Mouse (Mus musculus): ENCODE data around the gene Ifit1bl2. TPM values are rescaled to one million over a fixed set of nuclear protein-coding genes. Genes with fewer than 3 reads are reported as not detected.
"Not testable (repeated sequence)": the region's sequence is repeated elsewhere in the genome, so short reads cannot be mapped to it uniquely, and the experiment has no call there.

Gene Ifit1bl2
- total and polyA plus RNA-seq, 2 experiments from 2014 or later = 0.16 to 0.37 TPM

DNA sequence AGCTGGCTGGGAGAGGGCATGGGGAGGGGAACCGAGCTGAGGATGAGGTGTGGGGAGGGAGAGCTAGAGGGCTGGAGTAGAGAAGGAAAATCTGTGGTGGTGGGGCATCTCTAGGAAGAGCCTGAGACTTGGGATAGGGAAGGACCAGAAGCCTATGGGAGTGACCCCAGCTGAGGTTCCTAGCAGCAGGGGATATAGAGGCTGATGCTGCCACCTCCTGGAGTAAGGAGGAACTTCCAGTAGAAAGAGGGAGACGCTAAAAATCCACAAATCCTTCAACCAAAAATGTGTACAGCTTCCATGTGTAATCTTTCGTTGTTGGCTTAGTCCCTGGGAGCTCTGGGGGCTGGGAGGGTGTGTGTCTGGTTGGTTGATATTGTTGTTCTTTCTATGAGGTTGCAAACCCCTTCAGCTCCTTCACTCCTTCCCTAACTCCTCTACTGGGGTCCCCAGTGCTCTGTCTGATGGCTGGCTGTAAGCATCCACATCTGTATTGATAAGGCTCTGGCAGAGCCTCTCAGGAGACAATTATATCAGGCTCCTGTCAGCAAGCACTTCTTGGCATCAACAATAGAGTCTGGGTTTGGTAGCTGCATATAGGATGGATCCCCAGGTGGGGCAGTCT lies 3.5 kb downstream of the Ifit1bl2 start:
- DNase-seq (ENCODE audit: low spot score) = peak; percentile 46
- ATAC-seq = peak; percentile 58
- H3K4me2 ChIP-seq (ENCODE audit: low read depth, low read length) = no peak overlapping the region

DNA sequence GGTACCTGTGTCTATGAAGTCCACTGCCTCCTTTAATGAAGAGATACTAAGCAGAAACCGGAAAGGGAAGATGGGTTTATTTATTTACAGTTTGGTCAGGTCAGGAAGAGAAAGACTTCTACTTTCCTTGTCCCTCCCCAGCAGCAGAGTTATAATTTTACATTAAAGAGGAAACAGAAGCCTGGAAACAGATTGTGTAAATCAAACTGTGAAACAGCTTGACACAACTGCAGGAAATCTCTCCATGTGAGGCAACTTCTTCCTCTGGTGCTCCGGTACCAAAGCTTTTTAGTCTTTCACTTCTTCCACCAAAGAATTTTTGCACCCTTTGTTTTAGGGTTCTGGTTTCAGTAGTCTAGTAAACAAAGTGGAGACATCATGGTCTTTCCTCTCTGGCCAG lies 7.1 kb downstream of the Ifit1bl2 start:
- no peak for TF ChIP-seq CTCF (IDR thresholded peaks at IDR 0.05; ENCODE audit: low read depth)
- Histone ChIP-seq H3K27me3 (ENCODE audit: insufficient read depth, low read length) (no peaks in the 10 kb centered on the region), H3K4me3 (ENCODE audit: low read length) (no peak overlapping the region), H3K4me2 (ENCODE audit: low read depth, low read length) (no peak overlapping the region), H3K27ac (no peak overlapping the region), H3K9me3 (ENCODE audit: low read length) (no peaks in the 10 kb centered on the region), H3K36me3 (ENCODE audit: insufficient read depth, low read length) (no peaks in the 10 kb centered on the region), H3K4me1 (ENCODE audit: insufficient read depth, low read length) (no peaks in the 10 kb centered on the region), H3K9ac (replicated peaks; ENCODE audit: low read length) (no peak overlapping the region)
- 85% methylated on average over 2 of the region's 2 CpGs for WGBS
- ATAC-seq (no peak), DNase-seq (ENCODE audit: low spot score) (no peak)

More for the DNA sequence above, 3.5 kb downstream of the Ifit1bl2 start:
- Histone ChIP-seq H3K27ac (no peak overlapping the region), H3K9me3 (ENCODE audit: low read length) (no peaks in the 10 kb centered on the region), H3K9ac (replicated peaks; ENCODE audit: low read length) (no peak overlapping the region), H3K36me3 (ENCODE audit: insufficient read depth, low read length) (no peaks in the 10 kb centered on the region), H3K27me3 (ENCODE audit: insufficient read depth, low read length) (no peaks in the 10 kb centered on the region), H3K4me1 (ENCODE audit: insufficient read depth, low read length) (no peaks in the 10 kb centered on the region), H3K4me3 (ENCODE audit: low read length) (no peak overlapping the region)
- WGBS = 13% methylated on average over 3 of the region's 3 CpGs
- peak; percentile 74 for TF ChIP-seq CTCF (IDR thresholded peaks at IDR 0.05; ENCODE audit: low read depth)

DNA sequence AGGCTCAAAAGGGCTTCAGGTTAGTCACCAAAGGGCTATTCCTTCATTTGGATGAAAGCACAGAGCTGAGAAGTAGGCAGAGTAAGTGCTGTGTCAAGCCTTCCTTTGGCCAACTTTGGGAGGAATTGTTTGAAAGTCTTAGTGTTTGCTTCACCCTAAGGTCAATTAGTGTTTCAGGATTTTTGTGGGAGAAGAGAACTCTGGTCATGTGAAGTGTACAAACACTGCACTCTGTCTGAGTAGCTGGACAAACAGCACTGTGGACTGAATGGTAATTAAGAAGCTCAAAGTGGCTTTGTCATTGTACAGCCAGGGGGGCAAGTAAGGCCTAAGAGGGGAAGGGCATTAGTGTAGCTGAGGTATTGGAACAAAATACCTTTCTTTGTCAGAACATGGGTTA lies 9.1 kb downstream of the Ifit1bl2 start:
- Histone ChIP-seq H3K4me1 (ENCODE audit: insufficient read depth, low read length) (no peaks in the 10 kb centered on the region), H3K9ac (replicated peaks; ENCODE audit: low read length) (no peak overlapping the region), H3K9me3 (ENCODE audit: low read length) (no peaks in the 10 kb centered on the region), H3K4me2 (ENCODE audit: low read depth, low read length) (no peak overlapping the region), H3K27me3 (ENCODE audit: insufficient read depth, low read length) (no peaks in the 10 kb centered on the region), H3K4me3 (ENCODE audit: low read length) (no peak overlapping the region), H3K36me3 (ENCODE audit: insufficient read depth, low read length) (no peaks in the 10 kb centered on the region), H3K27ac (no peak overlapping the region)
- no peak for TF ChIP-seq CTCF (IDR thresholded peaks at IDR 0.05; ENCODE audit: low read depth)
- DNase-seq (ENCODE audit: low spot score) (no peak), ATAC-seq (no peak)

DNA sequence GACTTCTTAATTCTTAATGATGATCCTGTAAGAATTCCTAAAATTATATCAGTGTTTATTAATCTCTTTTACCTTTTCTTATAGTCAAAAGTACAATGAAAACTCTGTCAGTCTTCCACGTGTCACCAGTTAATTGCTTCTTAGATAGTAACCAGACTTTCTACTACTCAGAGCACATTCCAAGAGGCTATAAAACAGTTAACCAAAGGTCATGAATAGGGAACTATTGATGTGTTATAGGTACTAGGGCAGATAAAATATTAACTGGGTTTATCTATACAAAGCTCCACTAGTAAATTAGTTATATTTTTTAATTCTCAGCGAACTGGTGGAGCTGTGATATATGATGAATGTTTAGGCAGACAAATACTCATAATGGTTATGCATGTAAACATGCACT lies 13.0 kb downstream of the Ifit1bl2 start:
- TF ChIP-seq CTCF (IDR thresholded peaks at IDR 0.05; ENCODE audit: low read depth) = no peak
- 82% methylated on average over 2 of the region's 2 CpGs for WGBS
- no peak overlapping the region for H3K27ac ChIP-seq

DNA sequence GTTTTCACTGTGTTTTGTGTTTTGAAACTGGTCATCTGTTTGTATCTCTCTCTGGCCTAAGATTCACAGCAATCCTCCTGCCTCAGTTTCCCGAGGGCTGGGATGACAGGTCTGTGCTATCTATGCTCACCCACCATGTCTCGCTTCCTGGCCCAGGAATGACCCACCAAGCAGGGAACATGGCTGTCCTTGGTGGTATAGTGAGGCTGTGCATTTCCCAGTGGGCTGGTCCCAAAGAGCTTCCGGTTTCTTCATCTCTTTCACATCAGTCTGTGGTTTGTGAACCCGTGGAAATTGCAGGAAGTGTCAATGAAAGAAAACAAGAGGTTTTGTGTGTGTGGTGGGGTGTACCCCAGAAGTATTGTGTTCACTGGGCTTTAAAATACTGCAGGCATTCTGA lies 15.9 kb downstream of the Ifit1bl2 start:
- Histone ChIP-seq H3K4me3 (ENCODE audit: low read length) (no peak overlapping the region), H3K27me3 (ENCODE audit: insufficient read depth, low read length) (no peaks in the 10 kb centered on the region), H3K9ac (replicated peaks; ENCODE audit: low read length) (no peak overlapping the region), H3K9me3 (ENCODE audit: low read length) (no peaks in the 10 kb centered on the region), H3K4me2 (ENCODE audit: low read depth, low read length) (no peak overlapping the region), H3K27ac (no peak overlapping the region), H3K4me1 (ENCODE audit: insufficient read depth, low read length) (no peaks in the 10 kb centered on the region), H3K36me3 (ENCODE audit: insufficient read depth, low read length) (no peaks in the 10 kb centered on the region)
- no peak for TF ChIP-seq CTCF (IDR thresholded peaks at IDR 0.05; ENCODE audit: low read depth)
- WGBS = 84% methylated on average over 4 of the region's 4 CpGs
- DNase-seq (ENCODE audit: low spot score) = no peak
- ATAC-seq = no peak

More for the DNA sequence above, 13.0 kb downstream of the Ifit1bl2 start:
- no peaks in the 10 kb centered on the region for H3K9me3 ChIP-seq (ENCODE audit: low read length)
- no peak overlapping the region for H3K4me3 ChIP-seq (ENCODE audit: low read length)
- no peak overlapping the region for H3K9ac ChIP-seq (replicated peaks; ENCODE audit: low read length)
- DNase-seq (ENCODE audit: low spot score) = no peak
- ATAC-seq = no peak
- no peak overlapping the region for H3K4me2 ChIP-seq (ENCODE audit: low read depth, low read length)
- H3K27me3 ChIP-seq (ENCODE audit: insufficient read depth, low read length) = no peaks in the 10 kb centered on the region
- H3K36me3 ChIP-seq (ENCODE audit: insufficient read depth, low read length) = no peaks in the 10 kb centered on the region
- H3K4me1 ChIP-seq (ENCODE audit: insufficient read depth, low read length) = no peaks in the 10 kb centered on the region

DNA sequence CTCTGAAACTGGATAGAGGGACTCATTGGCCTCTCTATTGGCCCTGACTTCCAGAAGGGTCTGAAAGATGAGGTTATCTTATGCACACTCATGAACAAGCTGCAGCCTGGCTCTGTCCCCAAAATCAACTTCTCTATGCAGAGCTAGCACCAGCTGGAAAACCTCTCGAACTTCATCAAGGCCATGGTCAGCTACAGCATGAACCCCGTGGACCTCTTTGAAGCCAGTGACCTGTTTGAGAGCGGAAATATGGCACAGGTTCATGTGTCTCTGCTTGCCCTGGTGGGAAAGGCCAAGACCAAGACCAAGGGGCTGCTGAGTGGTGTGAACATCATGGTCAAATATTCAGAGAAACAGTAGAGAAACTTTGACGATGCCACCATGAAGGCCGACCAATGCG lies 16.8 kb downstream of the Ifit1bl2 start:
- WGBS = 92% methylated on average over 6 of the region's 6 CpGs
- ATAC-seq (no peak), DNase-seq (ENCODE audit: low spot score) (no peak)
- Histone ChIP-seq H3K27me3 (ENCODE audit: insufficient read depth, low read length) (no peaks in the 10 kb centered on the region), H3K27ac (no peak overlapping the region), H3K36me3 (ENCODE audit: insufficient read depth, low read length) (no peaks in the 10 kb centered on the region), H3K4me2 (ENCODE audit: low read depth, low read length) (no peak overlapping the region), H3K4me1 (ENCODE audit: insufficient read depth, low read length) (no peaks in the 10 kb centered on the region), H3K4me3 (ENCODE audit: low read length) (no peak overlapping the region), H3K9ac (replicated peaks; ENCODE audit: low read length) (no peak overlapping the region), H3K9me3 (ENCODE audit: low read length) (no peaks in the 10 kb centered on the region)
- TF ChIP-seq CTCF (IDR thresholded peaks at IDR 0.05; ENCODE audit: low read depth) = no peak

DNA sequence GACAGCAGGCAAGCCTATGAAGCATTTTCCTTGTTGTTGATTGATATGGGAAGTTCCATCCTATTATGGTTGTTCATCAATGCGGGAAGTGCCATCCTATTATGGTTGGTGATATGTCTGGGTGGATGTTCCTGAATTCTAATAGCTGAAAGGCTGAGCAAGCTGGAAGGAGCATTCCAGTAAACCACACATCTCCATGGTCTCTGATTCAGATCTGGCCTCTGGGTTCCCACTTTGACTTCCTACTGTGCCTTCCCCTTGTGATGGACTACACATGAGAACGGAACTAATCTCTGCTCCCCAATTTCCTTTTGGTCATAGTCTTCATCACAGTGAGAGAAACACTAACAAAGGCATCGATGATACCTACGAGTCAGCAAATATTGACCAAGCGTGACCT lies 19.7 kb downstream of the Ifit1bl2 start:
- Histone ChIP-seq H3K36me3 (ENCODE audit: insufficient read depth, low read length) (no peaks in the 10 kb centered on the region), H3K27ac (no peak overlapping the region), H3K4me1 (ENCODE audit: insufficient read depth, low read length) (no peaks in the 10 kb centered on the region), H3K9me3 (ENCODE audit: low read length) (no peaks in the 10 kb centered on the region), H3K27me3 (ENCODE audit: insufficient read depth, low read length) (no peaks in the 10 kb centered on the region), H3K4me3 (ENCODE audit: low read length) (no peak overlapping the region), H3K9ac (replicated peaks; ENCODE audit: low read length) (no peak overlapping the region), H3K4me2 (ENCODE audit: low read depth, low read length) (no peak overlapping the region)
- no peak for ATAC-seq
- no peak for DNase-seq (ENCODE audit: low spot score)
- TF ChIP-seq CTCF (IDR thresholded peaks at IDR 0.05; ENCODE audit: low read depth) = no peak
- 91% methylated on average over 5 of the region's 5 CpGs for WGBS

DNA sequence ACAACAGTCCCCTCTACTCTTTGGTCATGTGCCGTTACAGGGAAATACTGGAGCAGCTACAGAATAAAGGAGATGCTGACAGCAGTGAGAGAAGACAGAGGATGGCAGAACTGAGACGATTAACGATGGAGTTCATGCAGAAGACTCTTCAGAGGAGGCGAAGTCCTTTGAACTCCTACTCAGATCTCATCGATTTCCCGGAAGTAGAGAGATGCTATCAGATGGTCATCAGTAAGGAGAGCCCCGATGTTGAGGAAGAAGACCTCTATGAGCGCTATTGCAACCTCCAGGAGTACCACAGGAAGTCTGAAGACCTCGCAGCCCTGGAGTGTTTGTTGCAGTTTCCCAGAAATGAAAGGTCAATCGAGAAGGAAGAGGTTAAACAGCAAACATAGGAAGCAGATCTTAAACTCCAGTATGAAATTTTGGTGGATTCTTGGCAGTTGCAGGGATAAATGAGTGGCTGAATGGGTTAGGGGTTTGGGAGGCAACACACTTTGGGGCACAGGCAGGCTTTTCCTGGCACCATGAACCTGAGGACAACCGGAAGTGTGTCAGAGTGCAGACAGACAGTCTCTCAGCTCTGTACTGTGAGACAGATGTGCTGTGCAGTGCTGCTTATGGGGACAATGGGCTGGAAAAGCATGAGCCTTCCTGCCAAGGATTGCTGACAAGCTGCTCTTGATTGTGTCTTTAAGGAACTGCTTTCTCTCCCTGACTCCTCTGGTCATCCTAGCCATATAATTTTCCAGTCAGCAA lies 28.1 kb downstream of the Ifit1bl2 start:
- not testable (repeated sequence) for H3K27me3 ChIP-seq (ENCODE audit: insufficient read depth, low read length); H3K4me3 ChIP-seq (ENCODE audit: low read length); H3K36me3 ChIP-seq (ENCODE audit: insufficient read depth, low read length); ATAC-seq; DNase-seq (ENCODE audit: low spot score); H3K4me1 ChIP-seq (ENCODE audit: insufficient read depth, low read length); H3K9ac ChIP-seq (replicated peaks; ENCODE audit: low read length); H3K9me3 ChIP-seq (ENCODE audit: low read length); H3K27ac ChIP-seq; H3K4me2 ChIP-seq (ENCODE audit: low read depth, low read length)
- 85% methylated on average over 5 of the region's 11 CpGs for WGBS

DNA sequence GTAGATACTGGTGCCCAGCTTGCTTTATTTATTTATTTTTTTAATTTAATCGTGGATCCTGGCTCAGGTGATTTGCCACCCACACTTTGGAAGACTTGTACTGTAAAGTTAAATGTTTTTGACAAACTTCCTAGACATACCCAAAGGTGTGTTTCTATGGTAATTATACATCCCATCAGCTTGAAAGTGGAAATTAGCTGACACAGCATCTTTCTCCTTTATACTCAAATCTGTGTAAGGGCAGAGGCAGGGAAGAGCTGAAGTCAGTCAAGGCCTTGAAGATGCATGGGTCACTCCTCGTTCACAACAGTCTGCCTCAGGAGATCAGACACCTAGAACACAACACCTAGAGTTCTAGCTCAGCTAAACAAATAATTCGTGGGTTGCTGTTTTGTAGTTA lies 30.4 kb downstream of the Ifit1bl2 start:
- H3K9ac ChIP-seq (replicated peaks; ENCODE audit: low read length); H3K27ac ChIP-seq; H3K4me3 ChIP-seq (ENCODE audit: low read length); H3K27me3 ChIP-seq (ENCODE audit: insufficient read depth, low read length); H3K4me1 ChIP-seq (ENCODE audit: insufficient read depth, low read length); H3K4me2 ChIP-seq (ENCODE audit: low read depth, low read length); H3K9me3 ChIP-seq (ENCODE audit: low read length); ATAC-seq; DNase-seq (ENCODE audit: low spot score); H3K36me3 ChIP-seq (ENCODE audit: insufficient read depth, low read length): not testable (repeated sequence)
- 78% methylated on average over 3 of the region's 3 CpGs for WGBS

Data from hindbrain, postnatal 0 days (tissue).